Mouse (Mus musculus) macrophage (primary cell): ENCODE data around the gene Borcs5. TPM values are rescaled to one million over a fixed set of nuclear protein-coding genes. Genes with fewer than 3 reads are reported as not detected.

ENCODE experiments used
- H3K27ac ChIP-seq: fragments of 350-480 bp; formaldehyde crosslinking; 2 replicates; pipeline ENCODE4 v1.9.0; 2021
- H3K36me3 ChIP-seq: fragments of 350-480 bp; formaldehyde crosslinking; 2 replicates; pipeline ENCODE4 v1.9.0; 2021; ENCODE audit errors: inconsistent target
- H3K4me3 ChIP-seq: fragments of 350-480 bp; formaldehyde crosslinking; 2 replicates; pipeline ENCODE4 v1.9.0; 2021; ENCODE audit errors: inconsistent target
- H3K79me2 ChIP-seq: fragments of 350-480 bp; formaldehyde crosslinking; 2 replicates; pipeline ENCODE4 v1.9.0; 2021; ENCODE audit errors: inconsistent target
- whole genome bisulfite sequencing: methylation state at CpG from one replicate; pipeline ENCODE4 v1.1.7; 2026; ENCODE audit warnings: inconsistent platforms; ENCODE audit not compliant: missing documents; 5-methylcytosine and 5-hydroxymethylcytosine counted together
- polyA plus RNA-seq: library from polyadenylated mRNA; stranded (reverse); fragments of 250-400 nt; gene quantifications from 3 replicates; pipeline ENCODE4 v1.2.4, GENCODE M21; 2018; ENCODE audit warnings: inconsistent platforms

The Borcs5 gene
- polyA plus RNA-seq, 1 experiment from 2014 or later, result 2.5 TPM

GRCm38 (mm10) chr6:134701211-134701602 is 61.9 kb downstream of the Borcs5 start:
- WGBS, result 71% methylated on average over 6 of the region's 6 CpGs
- Histone ChIP-seq H3K36me3 (no peaks in the 10 kb centered on the region), H3K79me2 (no peaks in the 10 kb centered on the region), H3K27ac (no peak overlapping the region), H3K4me3 (no peak overlapping the region)

GRCm38 (mm10) chr6:134702184-134702583 is 62.9 kb downstream of the Borcs5 start:
- WGBS, result 93% methylated on average over 7 of the region's 7 CpGs

DNA sequence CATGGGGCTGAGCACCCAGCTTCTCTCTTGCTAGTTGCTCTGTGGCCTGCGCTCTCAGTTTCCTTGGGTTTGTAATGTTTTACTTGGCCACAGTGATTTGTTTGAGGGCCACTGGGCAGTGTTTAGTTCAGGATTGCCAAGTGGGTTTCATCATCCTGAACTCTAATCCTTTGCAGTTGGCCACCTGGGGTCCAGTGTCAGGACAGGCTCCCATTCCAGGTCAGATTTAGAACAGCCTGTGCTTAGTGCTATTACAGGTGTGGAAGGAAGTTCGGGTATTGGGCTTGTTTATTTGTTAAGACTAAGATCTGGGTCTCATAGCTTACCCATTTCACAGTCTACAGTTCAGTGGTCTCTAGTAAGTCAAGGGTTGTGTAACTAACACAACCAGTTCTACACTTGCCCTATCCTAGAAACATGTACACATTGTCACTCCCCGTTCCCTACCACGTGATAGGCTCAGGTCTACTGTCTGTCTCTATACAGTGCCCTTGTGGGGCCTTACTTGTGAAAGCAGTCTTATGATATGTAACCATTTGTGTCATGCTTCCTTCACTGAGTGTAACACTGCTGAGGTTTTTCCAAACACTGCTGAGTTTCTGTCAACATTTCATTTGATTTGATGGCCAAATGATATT is 63.9 kb downstream of the Borcs5 start:
- WGBS, result 98% methylated on average over 4 of the region's 4 CpGs
- no peak overlapping the region for H3K27ac ChIP-seq
- no peaks in the 10 kb centered on the region for H3K79me2 ChIP-seq
- H3K36me3 ChIP-seq, result no peaks in the 10 kb centered on the region
- H3K4me3 ChIP-seq, result no peak overlapping the region

More at GRCm38 (mm10) chr6:134702184-134702583, 62.9 kb downstream of the Borcs5 start:
- H3K4me3 ChIP-seq, result no peak overlapping the region
- H3K79me2 ChIP-seq, result no peaks in the 10 kb centered on the region
- no peak overlapping the region for H3K27ac ChIP-seq
- no peaks in the 10 kb centered on the region for H3K36me3 ChIP-seq

DNA sequence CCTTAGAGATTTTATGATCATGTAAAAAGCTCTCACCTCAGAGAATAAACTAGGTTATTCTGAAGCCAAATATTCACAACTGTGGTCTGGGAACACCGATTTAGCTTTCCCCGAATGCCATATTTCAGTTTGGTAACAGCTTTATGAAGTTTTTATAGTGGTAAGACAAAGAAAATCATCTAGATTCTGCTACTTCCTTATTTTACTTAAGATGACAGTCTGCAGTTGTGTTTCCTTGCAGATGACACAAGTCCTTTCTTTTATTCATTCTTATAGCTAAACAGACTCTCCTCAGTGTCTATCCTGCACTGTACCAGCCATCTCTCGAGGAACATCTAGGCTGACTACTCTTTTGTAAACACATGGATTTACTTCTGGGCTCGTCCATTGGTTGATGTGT is 67.2 kb downstream of the Borcs5 start:
- Histone ChIP-seq H3K79me2 (no peaks in the 10 kb centered on the region), H3K4me3 (no peak overlapping the region), H3K36me3 (no peaks in the 10 kb centered on the region), H3K27ac (no peak overlapping the region)
- WGBS, result 45% methylated on average over 4 of the region's 4 CpGs

- Histone ChIP-seq H3K79me2 (no peaks in the 10 kb centered on the region), H3K4me3 (no peak overlapping the region), H3K27ac (no peak overlapping the region), H3K36me3 (no peaks in the 10 kb centered on the region)
- WGBS, result 94% methylated on average over 15 of the region's 15 CpGs
These were observed 70.7 kb downstream of the Borcs5 start for GRCm38 (mm10) chr6:134710020-134710419.

- Histone ChIP-seq H3K79me2 (no peaks in the 10 kb centered on the region), H3K4me3 (no peak overlapping the region), H3K36me3 (peaks cover 14% of the 10 kb centered on the region; the same call in 1 of the 2 replicates), H3K27ac (no peak overlapping the region)
- WGBS, result 87% methylated on average over 3 of the region's 3 CpGs
These were observed 74.0 kb downstream of the Borcs5 start for GRCm38 (mm10) chr6:134713321-134713720.

GRCm38 (mm10) chr6:134713897-134714296 is 74.6 kb downstream of the Borcs5 start:
- no peak overlapping the region for H3K4me3 ChIP-seq
- peaks cover 19% of the 10 kb centered on the region; the same call in 1 of the 2 replicates for H3K36me3 ChIP-seq
- WGBS, result 90% methylated on average over 1 of the region's 1 CpGs
- no peak overlapping the region for H3K27ac ChIP-seq
- H3K79me2 ChIP-seq, result no peaks in the 10 kb centered on the region

- 92% methylated on average over 6 of the region's 6 CpGs for WGBS
- Histone ChIP-seq H3K36me3 (peaks cover 23% of the 10 kb centered on the region; the same call in 1 of the 2 replicates), H3K79me2 (no peaks in the 10 kb centered on the region), H3K27ac (no peak overlapping the region), H3K4me3 (no peak overlapping the region)
These were observed 76.9 kb downstream of the Borcs5 start for GRCm38 (mm10) chr6:134716168-134716587.

DNA sequence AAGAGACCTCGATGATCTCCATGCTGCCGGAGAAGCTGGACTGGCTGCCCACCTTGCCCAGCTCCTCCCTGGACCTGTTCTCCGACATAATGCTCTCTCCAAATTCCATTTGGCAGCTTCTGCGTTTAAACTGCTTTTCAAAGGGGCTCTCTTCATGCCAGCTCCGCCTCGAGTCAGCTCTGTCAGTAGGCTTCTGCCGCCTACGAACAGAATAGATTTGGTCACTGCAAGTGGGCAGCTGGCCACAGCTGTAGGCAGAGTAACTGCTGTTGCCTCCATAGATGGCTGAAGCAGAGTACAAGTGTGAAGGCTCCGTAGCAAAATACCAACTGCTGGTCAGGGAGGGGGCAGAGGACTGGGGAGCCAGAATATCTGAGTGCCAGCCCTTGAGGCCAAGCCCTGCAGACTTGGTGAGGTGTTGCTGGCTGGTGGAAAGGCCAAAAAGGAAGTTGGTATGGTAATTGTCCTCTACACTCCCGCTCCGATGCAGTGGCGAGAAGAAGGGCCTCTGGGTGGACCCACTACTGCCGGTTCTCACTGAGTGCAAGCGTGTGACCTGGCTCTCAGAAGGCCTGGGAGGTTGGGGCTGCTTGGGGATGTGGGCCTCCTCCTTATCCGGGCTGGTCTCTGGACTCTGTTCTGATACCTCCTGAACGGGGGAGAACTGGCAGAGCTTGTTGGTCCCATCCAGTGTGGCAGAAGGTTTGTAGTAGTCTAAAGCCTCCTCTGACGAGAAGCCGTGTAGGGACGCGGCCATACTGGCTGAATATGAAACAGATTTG is 78.8 kb downstream of the Borcs5 start:
- 93% methylated on average over 20 of the region's 20 CpGs for WGBS
- no peak overlapping the region for H3K4me3 ChIP-seq
- peaks cover 23% of the 10 kb centered on the region; the same call in 1 of the 2 replicates for H3K36me3 ChIP-seq

GRCm38 (mm10) chr6:134718668-134719065 is 79.4 kb downstream of the Borcs5 start:
- WGBS, result 93% methylated on average over 10 of the region's 11 CpGs
- no peak overlapping the region for H3K4me3 ChIP-seq
- no peak overlapping the region for H3K27ac ChIP-seq
- H3K36me3 ChIP-seq, result peaks cover 23% of the 10 kb centered on the region; the same call in 1 of the 2 replicates
- no peaks in the 10 kb centered on the region for H3K79me2 ChIP-seq

More for the DNA sequence above, 78.8 kb downstream of the Borcs5 start:
- no peaks in the 10 kb centered on the region for H3K79me2 ChIP-seq
- no peak overlapping the region for H3K27ac ChIP-seq

DNA sequence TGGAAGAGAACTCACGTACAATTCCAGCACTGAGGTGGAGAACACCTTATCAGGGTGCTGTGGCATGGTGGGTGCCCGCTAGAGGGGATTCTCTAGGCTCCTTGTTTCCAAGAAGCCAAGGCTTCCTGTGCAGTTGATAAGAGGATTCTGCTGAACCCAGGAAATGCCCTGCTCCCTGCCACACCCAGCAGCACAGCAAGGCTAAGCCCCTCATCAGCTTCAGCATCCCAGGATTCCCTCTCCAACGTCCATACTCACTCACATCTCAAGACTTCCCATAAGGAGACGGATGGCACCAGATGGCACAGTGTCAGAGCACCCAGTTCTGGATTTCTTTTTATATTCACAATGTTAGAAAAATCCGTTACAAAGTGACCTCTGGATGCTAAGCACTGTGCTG is 79.8 kb downstream of the Borcs5 start:
- peaks cover 23% of the 10 kb centered on the region; the same call in 1 of the 2 replicates for H3K36me3 ChIP-seq
- H3K79me2 ChIP-seq, result no peaks in the 10 kb centered on the region
- no peak overlapping the region for H3K27ac ChIP-seq
- 91% methylated on average over 5 of the region's 5 CpGs for WGBS
- H3K4me3 ChIP-seq, result no peak overlapping the region

DNA sequence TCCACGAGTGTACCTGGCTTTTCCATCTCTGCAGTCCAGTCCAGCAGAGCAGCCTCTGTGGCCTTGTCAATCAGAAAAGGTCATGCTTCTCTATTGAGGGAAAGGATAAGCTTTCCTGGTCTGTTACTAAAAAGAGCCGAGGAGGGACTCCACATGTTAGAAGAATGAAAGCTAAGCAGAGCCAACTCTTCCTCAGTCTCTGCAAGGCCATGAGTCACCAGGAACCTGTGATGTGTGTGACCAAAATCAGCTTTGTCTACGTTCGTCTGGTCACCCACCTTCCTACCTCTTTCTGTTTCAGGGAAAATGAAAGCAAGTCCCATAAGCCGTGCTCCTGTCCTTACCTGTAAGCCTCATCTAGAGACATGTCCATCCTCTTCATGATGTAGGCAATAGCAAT is 80.8 kb downstream of the Borcs5 start:
- no peak overlapping the region for H3K4me3 ChIP-seq
- peaks cover 28% of the 10 kb centered on the region; the same call in 1 of the 2 replicates for H3K36me3 ChIP-seq
- 89% methylated on average over 5 of the region's 5 CpGs for WGBS
- H3K27ac ChIP-seq, result no peak overlapping the region
- no peaks in the 10 kb centered on the region for H3K79me2 ChIP-seq

DNA sequence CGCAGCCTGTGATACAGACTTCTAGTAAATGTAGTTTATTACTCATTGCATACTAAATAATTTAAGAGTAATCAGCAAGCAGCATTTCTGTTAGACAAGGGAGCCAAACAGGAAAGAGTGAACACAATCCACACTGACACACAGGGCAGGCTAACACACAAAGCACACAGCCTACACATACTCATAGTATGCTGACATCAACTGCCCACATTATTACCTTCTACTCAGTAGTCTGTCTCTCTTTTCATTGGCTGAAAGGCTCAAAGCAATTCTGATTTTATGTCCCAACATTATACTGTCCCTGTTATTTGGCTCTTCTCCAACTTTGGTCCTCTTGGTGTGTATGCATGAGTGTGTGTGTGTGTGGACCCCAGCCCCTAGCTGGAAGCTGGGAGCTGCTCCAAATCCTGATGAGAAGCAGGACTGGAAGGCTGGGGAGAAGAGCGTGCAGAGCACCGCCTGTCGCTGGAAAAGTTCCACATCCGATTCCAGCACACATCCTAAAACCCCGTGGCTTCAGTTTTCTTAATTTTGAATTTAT is 82.5 kb downstream of the Borcs5 start:
- peaks cover 28% of the 10 kb centered on the region; the same call in 1 of the 2 replicates for H3K36me3 ChIP-seq
- WGBS, result 96% methylated on average over 6 of the region's 6 CpGs
- no peak overlapping the region for H3K27ac ChIP-seq
- H3K4me3 ChIP-seq, result no peak overlapping the region
- no peaks in the 10 kb centered on the region for H3K79me2 ChIP-seq

DNA sequence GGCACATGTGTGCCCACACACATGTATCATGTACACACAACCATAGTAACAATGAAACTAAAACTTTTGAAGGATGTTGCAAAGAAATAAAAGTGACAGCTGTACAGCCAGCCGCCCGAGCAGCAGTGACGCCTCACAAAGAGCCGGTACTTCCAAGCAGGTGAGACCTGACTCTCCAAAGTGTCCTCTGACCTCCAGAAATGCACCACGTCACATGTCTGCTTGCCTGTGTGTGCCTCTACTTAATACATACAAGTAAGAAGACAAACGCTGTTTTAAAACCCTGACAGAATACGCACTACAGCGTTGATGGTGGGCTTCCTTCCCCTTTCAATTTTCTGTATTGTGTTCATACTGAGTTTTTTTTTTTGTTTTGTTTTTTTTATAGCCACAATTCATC is 83.6 kb downstream of the Borcs5 start:
- no peak overlapping the region for H3K27ac ChIP-seq
- no peaks in the 10 kb centered on the region for H3K79me2 ChIP-seq
- no peak overlapping the region for H3K4me3 ChIP-seq
- H3K36me3 ChIP-seq, result peaks cover 18% of the 10 kb centered on the region; the same call in 1 of the 2 replicates
- 90% methylated on average over 8 of the region's 8 CpGs for whole genome bisulfite sequencing

- Histone ChIP-seq H3K4me3 (no peak overlapping the region), H3K27ac (no peak overlapping the region), H3K79me2 (no peaks in the 10 kb centered on the region), H3K36me3 (peaks cover 14% of the 10 kb centered on the region; the same call in 1 of the 2 replicates)
- 97% methylated on average over 7 of the region's 7 CpGs for WGBS
These were observed 84.0 kb downstream of the Borcs5 start for GRCm38 (mm10) chr6:134723326-134723725.
